ENCODE assay signal across 13 mouse cellular contexts in genomic region chr13:43523906-43524480, GRCm38 (mm10). TPM values are rescaled to one million over a fixed set of nuclear protein-coding genes. Genes with fewer than 3 reads are reported as not detected.
DNase-seq lines count a peak whose midpoint lies in the region; ATAC-seq and TF ChIP-seq lines count a peak whose summit lies in the region.
"Had no signal": no experiment of that assay in that cellular context is flagged by ENCODE, and none has a peak within 500 bp of the region (broad histone marks: within the 10 kb centered on the region; RNA-seq: fewer than 3 reads in every experiment).

No protein-coding gene starts in this region.

- no peak for ATAC-seq in liver, embryonic 11.5 days (replicated peaks; ENCODE audit: low FRiP score)
- no peak for ATAC-seq in limb, embryonic 15.5 days (ENCODE audit: insufficient number of reproducible peaks, low FRiP score, low TSS enrichment, low read depth)

- intact Hi-C loops in gastrocnemius, adult 2 months (cut with DNase I): loop anchor here (5.0 kb wide), 1 partner anchor 42 kb away; the partner anchor contains the start of gene Ranbp9

- TF ChIP-seq POLR2A in liver, adult 2 months (IDR thresholded peaks at IDR 0.05; ENCODE audit: extremely low read depth, insufficient read depth, low read length): no peak
- no peak for TF ChIP-seq POLR2A in brain, embryonic 14.5 days (IDR thresholded peaks at IDR 0.05; ENCODE audit: borderline replicate concordance, extremely low read depth, insufficient read depth, insufficient read length, poor library complexity, severe bottlenecking)

- no peak for DNase-seq in gastrocnemius, adult 2 months
- DNase-seq in gastrocnemius, adult 18-20 months (ENCODE audit: low spot score): no peak
- DNase-seq in liver, adult 2 months (ENCODE audit: extremely low read depth, low read depth, low spot score): no peak
- no peak for DNase-seq in liver, embryonic 11.5 days (ENCODE audit: low spot score)
- peak; percentile 32 for DNase-seq in brain, embryonic 14.5 days (ENCODE audit: low read depth)
- DNase-seq in T-cell, adult 2 months (ENCODE audit: low spot score): no peak
- no peak for DNase-seq in right cerebral cortex, postnatal 25 days
- DNase-seq: adrenal gland, postnatal 10 days; cerebellum, adult 8-10 months; kidney, postnatal 25 days; spleen, adult 18-20 months had no signal

- no peak for TF ChIP-seq CTCF in gastrocnemius, adult 2 months (IDR thresholded peaks at IDR 0.05)
- TF ChIP-seq CTCF in liver, adult 2 months (IDR thresholded peaks at IDR 0.05; ENCODE audit: low read depth, low read length): no peak
- no peak for TF ChIP-seq CTCF in brain, embryonic 14.5 days (IDR thresholded peaks at IDR 0.05; ENCODE audit: borderline replicate concordance, extremely low read depth, insufficient read depth, insufficient read length)

- H3K4me1 ChIP-seq in liver, adult 2 months (ENCODE audit: control insufficient read depth, insufficient read depth, low read length): peaks cover 16% of the 10 kb centered on the region
- H3K4me1 ChIP-seq in liver, embryonic 11.5 days (replicated peaks; ENCODE audit: control insufficient read depth, insufficient read depth, low read length): peaks cover 8% of the 10 kb centered on the region
- H3K4me1 ChIP-seq in limb, embryonic 15.5 days: peaks cover 25% of the 10 kb centered on the region

- H3K36me3 ChIP-seq in liver, adult 2 months (ENCODE audit: control insufficient read depth, insufficient read depth, low read length): no peaks in the 10 kb centered on the region
- no peaks in the 10 kb centered on the region for H3K36me3 ChIP-seq in liver, embryonic 11.5 days (ENCODE audit: control insufficient read depth, insufficient read depth, low read length)
- no peaks in the 10 kb centered on the region for H3K36me3 ChIP-seq in limb, embryonic 15.5 days
- H3K36me3 ChIP-seq: embryonic facial prominence, embryonic 12.5 days had no signal

- peak overlapping the region; percentile 85 for H3K27ac ChIP-seq in gastrocnemius, adult 2 months
- peak overlapping the region; percentile 50 for H3K27ac ChIP-seq in liver, adult 2 months (replicated peaks; ENCODE audit: insufficient read depth, low read depth, low read length)
- no peak overlapping the region for H3K27ac ChIP-seq in liver, embryonic 11.5 days (ENCODE audit: low read depth, low read length)
- H3K27ac ChIP-seq in limb, embryonic 15.5 days: peak overlapping the region; percentile 77
- H3K27ac ChIP-seq: embryonic facial prominence, embryonic 12.5 days had no signal

- peak overlapping the region; percentile 33; the same call in 1 of the 2 replicates for H3K9ac ChIP-seq in liver, adult 2 months (ENCODE audit: low read depth, low read length)
- no peak overlapping the region for H3K9ac ChIP-seq in liver, embryonic 11.5 days (ENCODE audit: low read depth, low read length)
- H3K9ac ChIP-seq in limb, embryonic 15.5 days: no peak overlapping the region
- H3K9ac ChIP-seq: embryonic facial prominence, embryonic 12.5 days had no signal

- H3K27me3 ChIP-seq in liver, adult 2 months (ENCODE audit: control insufficient read depth, insufficient read depth, low read length): no peaks in the 10 kb centered on the region
- H3K27me3 ChIP-seq in liver, embryonic 11.5 days (replicated peaks; ENCODE audit: control insufficient read depth, insufficient read depth, low read length): no peaks in the 10 kb centered on the region
- H3K27me3 ChIP-seq in limb, embryonic 15.5 days: no peaks in the 10 kb centered on the region
- H3K27me3 ChIP-seq: embryonic facial prominence, embryonic 12.5 days had no signal

- H3K79me2 ChIP-seq in liver, adult 2 months (ENCODE audit: control insufficient read depth, insufficient read depth, low read length): no peaks in the 10 kb centered on the region

- 43% methylated on average over 7 of the region's 7 CpGs for WGBS in liver, adult 2 months
- 61% methylated on average over 7 of the region's 7 CpGs for WGBS in liver, embryonic 11.5 days
- 56% methylated on average over 7 of the region's 7 CpGs for WGBS in limb, embryonic 15.5 days

- no peak overlapping the region for H3K4me2 ChIP-seq in liver, embryonic 11.5 days
- no peak overlapping the region for H3K4me2 ChIP-seq in limb, embryonic 15.5 days
- H3K4me2 ChIP-seq: embryonic facial prominence, embryonic 12.5 days had no signal

- no peaks in the 10 kb centered on the region for H3K9me3 ChIP-seq in liver, embryonic 11.5 days (ENCODE audit: control insufficient read depth, low read length)
- H3K9me3 ChIP-seq in limb, embryonic 15.5 days: no peaks in the 10 kb centered on the region
- H3K9me3 ChIP-seq: embryonic facial prominence, embryonic 12.5 days had no signal

- peak overlapping the region; percentile 40 for H3K4me3 ChIP-seq in gastrocnemius, adult 2 months
- no peak overlapping the region for H3K4me3 ChIP-seq in liver, adult 2 months (ENCODE audit: insufficient read depth, low read depth, low read length)
- no peak overlapping the region for H3K4me3 ChIP-seq in liver, embryonic 11.5 days (ENCODE audit: low read depth, low read length)
- no peak overlapping the region for H3K4me3 ChIP-seq in limb, embryonic 15.5 days
- H3K4me3 ChIP-seq: embryonic facial prominence, embryonic 12.5 days had no signal

RNA-seq across cellular contexts. Expression of gene Mcur1, which starts 36.0 kb away (rescaled TPM):
- 10 to 100 TPM; 30.4 to 36.1 TPM for total RNA-seq in gastrocnemius, adult 2 months (2021)
- 10 to 100 TPM; 30.3 to 31.7 TPM for total RNA-seq in gastrocnemius, adult 18-20 months (2021)
- 14.7 and 17.9 TPM in 2 replicates for total RNA-seq in liver, adult 2 months (2014; rRNA removed)
- polyA plus RNA-seq in liver, adult 2 months (2012; rRNA removed): 14.8 and 16.6 TPM in 2 replicates
- 12.0 and 12.7 TPM in 2 replicates for polyA plus RNA-seq in liver, embryonic 11.5 days (2014; fragmentation: Nextera tagmentation; extraction: Ambion mirVana)
- polyA plus RNA-seq in brain, embryonic 14.5 days (2012; rRNA removed): 9.2 and 10.0 TPM in 2 replicates
- 12.7 and 15.4 TPM in 2 replicates for polyA plus RNA-seq in limb, embryonic 15.5 days (2015; fragmentation: Nextera tagmentation; extraction: Ambion mirVana)

RNA-seq across cellular contexts. Expression of gene Ranbp9, which starts 42.9 kb away (rescaled TPM):
- 10 to 100 TPM; 48.6 to 51.2 TPM for total RNA-seq in gastrocnemius, adult 2 months (2021)
- 10 to 100 TPM; 41.3 to 42.2 TPM for total RNA-seq in gastrocnemius, adult 18-20 months (2021)
- total RNA-seq in liver, adult 2 months (2014; rRNA removed): 27.8 and 32.8 TPM in 2 replicates
- 10.6 and 17.8 TPM in 2 replicates for polyA plus RNA-seq in liver, adult 2 months (2012; rRNA removed)
- polyA plus RNA-seq in liver, embryonic 11.5 days (2014; fragmentation: Nextera tagmentation; extraction: Ambion mirVana): 6.3 and 7.1 TPM in 2 replicates
- polyA plus RNA-seq in brain, embryonic 14.5 days (2012; rRNA removed): 42.6 and 49.5 TPM in 2 replicates
- 8.1 and 8.8 TPM in 2 replicates for polyA plus RNA-seq in limb, embryonic 15.5 days (2015; fragmentation: Nextera tagmentation; extraction: Ambion mirVana)
